Mouse (Mus musculus) urinary bladder, adult 18-20 months (tissue): ENCODE results near the gene Shroom1.

Source experiments
- DNase-seq, 2 experiments: peaks; one replicate each; pipeline ENCODE4 v3.0.0; 2022; ENCODE audit warnings: low spot score in 2 of 2, mixed read lengths in 2 of 2

Shroom1 gene

GRCm38 (mm10) chr11:53508152-53508551, 51.1 kb downstream of the Shroom1 start:
- DNase-seq = no peak

DNA sequence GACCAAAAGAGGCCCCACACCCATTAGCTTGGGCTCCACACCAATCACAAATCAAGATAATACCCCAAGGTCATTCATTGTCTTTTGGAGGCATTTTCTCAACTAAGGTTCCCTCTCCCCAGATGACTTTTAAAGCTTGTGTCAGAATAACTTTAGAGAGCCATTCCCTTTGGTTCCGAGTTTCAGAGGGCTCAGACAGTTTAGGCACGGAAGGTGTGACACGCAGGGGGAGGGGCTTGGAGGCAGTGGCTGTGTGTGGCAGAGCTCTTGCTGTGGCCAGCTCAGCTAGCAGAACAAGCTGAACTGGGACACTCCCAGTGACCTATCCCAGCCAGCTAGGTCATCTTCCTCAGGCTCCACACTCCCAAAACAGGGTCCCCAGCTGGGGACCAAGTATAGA, 51.6 kb downstream of the Shroom1 start:
- no peak for DNase-seq

- DNase-seq = no peak
These were observed 53.3 kb downstream of the Shroom1 start for GRCm38 (mm10) chr11:53510351-53510750.

- DNase-seq = no peak
These were observed 60.0 kb downstream of the Shroom1 start for GRCm38 (mm10) chr11:53516775-53517627.
